In genomic region chr9:121669348-121669791, GRCm38 (mm10) we compare ENCODE assay signal across 8 mouse cellular contexts. TPM values are rescaled to one million over a fixed set of nuclear protein-coding genes. Genes with fewer than 3 reads are reported as not detected.
DNase-seq lines count a peak whose midpoint lies in the region; ATAC-seq and TF ChIP-seq lines count a peak whose summit lies in the region.

No protein-coding gene starts in this region.

- peak; percentile 31; the same call in 1 of the 2 replicates for TF ChIP-seq CTCF in bone marrow macrophage, adult 2 months (IDR thresholded peaks at IDR 0.05; ENCODE audit: low read depth, low read length)

- DNase-seq in Muller cell, postnatal 12 days (ENCODE audit: inconsistent ontology term) = peak; percentile 68
- DNase-seq in gastrocnemius, adult 8-10 months (ENCODE audit: low spot score in 2 of 2) = peak; percentile 24 to 52
- peak; percentile 68 for DNase-seq in hindbrain, embryonic 14.5 days (ENCODE audit: low spot score)
- DNase-seq in liver = peak; percentile 58
- peak; percentile 74 for DNase-seq in splenic B cell, adult 2 months (ENCODE audit: low read depth, low spot score)
- no peak for DNase-seq in frontal cortex, postnatal 25 days (ENCODE audit: low spot score in 2 of 2)

- peak overlapping the region; percentile 40 for H3K4me3 ChIP-seq in bone marrow macrophage, adult 2 months (ENCODE audit: insufficient read depth, low read length)
- peak overlapping the region; percentile 27 for H3K4me3 ChIP-seq in hindbrain, embryonic 14.5 days (replicated peaks; ENCODE audit: low read length)
- peak overlapping the region; percentile 42 for H3K4me3 ChIP-seq in midbrain, embryonic 15.5 days

- under 1% methylated on average over 28 of the region's 28 CpGs for WGBS in hindbrain, embryonic 14.5 days
- WGBS in midbrain, embryonic 15.5 days = under 1% methylated on average over 28 of the region's 28 CpGs

- 0 out of 2 replicates have a peak, but pooled peaks cover 8% of the 10 kb centered on the region for H3K27me3 ChIP-seq in hindbrain, embryonic 14.5 days (ENCODE audit: control insufficient read depth, insufficient read depth, low read length)
- H3K27me3 ChIP-seq in midbrain, embryonic 15.5 days (replicated peaks) = 0 out of 2 replicates have a peak, but pooled peaks cover 6% of the 10 kb centered on the region
- H3K27me3 ChIP-seq in splenic B cell, adult 2 months (ENCODE audit: control insufficient read depth, insufficient read depth, low read length, poor library complexity, severe bottlenecking) = no peaks in the 10 kb centered on the region

- peak overlapping the region; percentile 60 for H3K4me2 ChIP-seq in hindbrain, embryonic 14.5 days (replicated peaks)
- H3K4me2 ChIP-seq in midbrain, embryonic 15.5 days = peak overlapping the region; percentile 76

- no peak for TF ChIP-seq POLR2A in bone marrow macrophage, adult 2 months (IDR thresholded peaks at IDR 0.05; ENCODE audit: borderline replicate concordance, low read depth, low read length)

- H3K27ac ChIP-seq in bone marrow macrophage, adult 2 months (ENCODE audit: insufficient read depth, low read depth, low read length) = no peak overlapping the region
- no peak overlapping the region for H3K27ac ChIP-seq in hindbrain, embryonic 14.5 days
- no peak overlapping the region for H3K27ac ChIP-seq in midbrain, embryonic 15.5 days

- ATAC-seq in hindbrain, embryonic 14.5 days (ENCODE audit: low FRiP score) = peak; percentile 61
- peak; percentile 76 for ATAC-seq in midbrain, embryonic 15.5 days (replicated peaks)

- peaks cover 20% of the 10 kb centered on the region for H3K4me1 ChIP-seq in bone marrow macrophage, adult 2 months (ENCODE audit: control insufficient read depth, insufficient read depth, low read length)
- H3K4me1 ChIP-seq in hindbrain, embryonic 14.5 days (replicated peaks; ENCODE audit: control insufficient read depth, insufficient read depth, low read length) = peaks cover 12% of the 10 kb centered on the region; the same call in 1 of the 2 replicates
- peaks cover 11% of the 10 kb centered on the region for H3K4me1 ChIP-seq in midbrain, embryonic 15.5 days

- peak overlapping the region; percentile 42 for H3K9ac ChIP-seq in hindbrain, embryonic 14.5 days
- peak overlapping the region; percentile 43 for H3K9ac ChIP-seq in midbrain, embryonic 15.5 days

- H3K9me3 ChIP-seq in hindbrain, embryonic 14.5 days (ENCODE audit: control insufficient read depth, low read length) = no peaks in the 10 kb centered on the region
- H3K9me3 ChIP-seq in midbrain, embryonic 15.5 days = no peaks in the 10 kb centered on the region

- H3K36me3 ChIP-seq in hindbrain, embryonic 14.5 days (replicated peaks; ENCODE audit: control insufficient read depth, insufficient read depth) = no peaks in the 10 kb centered on the region
- H3K36me3 ChIP-seq in midbrain, embryonic 15.5 days (replicated peaks) = no peaks in the 10 kb centered on the region
- no peaks in the 10 kb centered on the region for H3K36me3 ChIP-seq in splenic B cell, adult 2 months (ENCODE audit: control insufficient read depth, insufficient read depth, low read length, poor library complexity, severe bottlenecking)

RNA-seq across cellular contexts. Expression of gene Vipr1, which starts 26.9 kb away (rescaled TPM):
- 4.1 and 4.8 TPM in 2 replicates for polyA plus RNA-seq in bone marrow macrophage, adult 2 months (2012; ENCODE audit: insufficient read depth, insufficient read length, missing spikeins)
- 1 to 10 TPM in 3 of 4 experiments, under 1 TPM in 1; 0.96 to 2.0 (median 1.2) TPM for total RNA-seq in gastrocnemius, adult 8-10 months (2022)
- polyA plus RNA-seq in hindbrain, embryonic 14.5 days (2014; fragmentation: Nextera tagmentation; extraction: Ambion mirVana) = 0.40 and 0.59 TPM in 2 replicates
- polyA plus RNA-seq in midbrain, embryonic 15.5 days (2015; fragmentation: Nextera tagmentation; extraction: Ambion mirVana) = 0.14 and 0.15 TPM in 2 replicates

RNA-seq across cellular contexts. Expression of gene Lyzl4, which starts 27.5 kb away (rescaled TPM):
- 11.5 and 11.8 TPM in 2 replicates for polyA plus RNA-seq in bone marrow macrophage, adult 2 months (2012; ENCODE audit: insufficient read depth, insufficient read length, missing spikeins)
- not detected for total RNA-seq in gastrocnemius, adult 8-10 months (2022)
- 0.22 and 0.32 TPM in 2 replicates for polyA plus RNA-seq in hindbrain, embryonic 14.5 days (2014; fragmentation: Nextera tagmentation; extraction: Ambion mirVana)
- 0.18 and 0.27 TPM in 2 replicates for polyA plus RNA-seq in midbrain, embryonic 15.5 days (2015; fragmentation: Nextera tagmentation; extraction: Ambion mirVana)

RNA-seq across cellular contexts. Expression of gene Sec22c, which starts 35.9 kb away (rescaled TPM):
- 9.3 and 14.2 TPM in 2 replicates for polyA plus RNA-seq in bone marrow macrophage, adult 2 months (2012; ENCODE audit: insufficient read depth, insufficient read length, missing spikeins)
- 1 to 10 TPM; 4.5 to 5.0 (median 4.6) TPM for total RNA-seq in gastrocnemius, adult 8-10 months (2022)
- 21.6 and 26.5 TPM in 2 replicates for polyA plus RNA-seq in hindbrain, embryonic 14.5 days (2014; fragmentation: Nextera tagmentation; extraction: Ambion mirVana)
- 36.9 and 39.4 TPM in 2 replicates for polyA plus RNA-seq in midbrain, embryonic 15.5 days (2015; fragmentation: Nextera tagmentation; extraction: Ambion mirVana)

RNA-seq across cellular contexts. Expression of gene Ss18l2, which starts 40.8 kb away (rescaled TPM):
- 27.5 and 34.0 TPM in 2 replicates for polyA plus RNA-seq in bone marrow macrophage, adult 2 months (2012; ENCODE audit: insufficient read depth, insufficient read length, missing spikeins)
- 100 to 1,000 TPM; 111 to 123 (median 121) TPM for total RNA-seq in gastrocnemius, adult 8-10 months (2022)
- 171 and 213 TPM in 2 replicates for polyA plus RNA-seq in hindbrain, embryonic 14.5 days (2014; fragmentation: Nextera tagmentation; extraction: Ambion mirVana)
- polyA plus RNA-seq in midbrain, embryonic 15.5 days (2015; fragmentation: Nextera tagmentation; extraction: Ambion mirVana) = 139 and 149 TPM in 2 replicates

RNA-seq across cellular contexts. Expression of gene Nktr, which starts 49.6 kb away (rescaled TPM):
- 109 and 111 TPM in 2 replicates for polyA plus RNA-seq in bone marrow macrophage, adult 2 months (2012; ENCODE audit: insufficient read depth, insufficient read length, missing spikeins)
- 10 to 100 TPM; 27.7 to 38.7 (median 34.6) TPM for total RNA-seq in gastrocnemius, adult 8-10 months (2022)
- polyA plus RNA-seq in hindbrain, embryonic 14.5 days (2014; fragmentation: Nextera tagmentation; extraction: Ambion mirVana) = 56.2 and 64.1 TPM in 2 replicates
- 51.0 and 52.1 TPM in 2 replicates for polyA plus RNA-seq in midbrain, embryonic 15.5 days (2015; fragmentation: Nextera tagmentation; extraction: Ambion mirVana)

Comparison
In these comparisons a context has a peak if more than half of its experiments do, and no peak if none do; other contexts are left out.
1. DNase-seq: peak in Muller cell, postnatal 12 days (single experiment), gastrocnemius, adult 8-10 months (2 of 2), hindbrain, embryonic 14.5 days (single experiment), liver (single experiment) and splenic B cell, adult 2 months (single experiment); none in frontal cortex, postnatal 25 days (0 of 2).
2. Peak in every context shown above with its lines, with median percentiles within 50 percentile points of each other: H3K4me3 ChIP-seq.